In the genomic region with DNA sequence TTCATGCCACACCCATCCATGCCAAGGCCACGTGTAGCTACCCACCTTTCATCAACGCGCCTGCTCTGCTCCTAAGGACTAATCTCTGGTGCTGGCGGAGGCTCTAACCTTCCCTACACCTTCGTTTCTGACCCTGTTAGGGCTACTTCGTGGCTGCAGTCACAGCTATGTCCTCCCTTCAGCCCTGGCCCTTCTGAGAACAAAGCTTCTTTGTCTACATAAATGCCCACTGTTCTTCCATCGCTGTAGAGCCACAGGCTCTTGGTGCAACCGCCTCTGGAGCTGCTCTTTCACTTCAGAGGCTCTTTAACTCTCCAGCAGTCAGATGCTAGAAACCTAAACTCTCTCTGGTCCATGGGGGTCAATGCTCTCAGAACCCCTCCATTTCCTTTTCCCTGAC, we compare ENCODE assay signal across 11 mouse cellular contexts. TPM values are rescaled to one million over a fixed set of nuclear protein-coding genes. Genes with fewer than 3 reads are reported as not detected.
A peak's percentile ranks its signal among the peaks of the same experiment; 100 is the strongest.
DNase-seq lines count a peak whose midpoint lies in the region; ATAC-seq and TF ChIP-seq lines count a peak whose summit lies in the region.
"Had no signal": no experiment of that assay in that cellular context is flagged by ENCODE, and none has a peak within 500 bp of the region (broad histone marks: within the 10 kb centered on the region; RNA-seq: fewer than 3 reads in every experiment).

No protein-coding gene starts in this region.

- TF ChIP-seq EP300 in liver, postnatal 0 days (IDR thresholded peaks at IDR 0.05; ENCODE audit: low read depth) = no peak

- no peak for DNase-seq in heart, postnatal 4 days
- DNase-seq in midbrain, embryonic 10.5 days (ENCODE audit: low spot score) = no peak
- DNase-seq in liver, postnatal 0 days = no peak
- DNase-seq in kidney, adult 2 months = no peak
- DNase-seq: adrenal gland, postnatal 10 days; gastrocnemius, postnatal 10 days; kidney, adult 9 months had no signal

- no peak for ATAC-seq in heart, embryonic 13.5 days (ENCODE audit: extremely low read depth, insufficient number of reproducible peaks, low FRiP score, low TSS enrichment)
- no peak for ATAC-seq in midbrain, embryonic 15.5 days (replicated peaks)
- ATAC-seq in limb, embryonic 12.5 days (ENCODE audit: insufficient number of reproducible peaks, insufficient read depth, low FRiP score, low TSS enrichment, low read depth) = no peak
- no peak for ATAC-seq in liver, postnatal 0 days

- no peak for TF ChIP-seq POLR2A in kidney, adult 2 months (IDR thresholded peaks at IDR 0.05; ENCODE audit: low read depth, low read length)

- no peaks in the 10 kb centered on the region for H3K9me3 ChIP-seq in heart, embryonic 13.5 days
- H3K9me3 ChIP-seq in midbrain, embryonic 10.5 days (replicated peaks) = no peaks in the 10 kb centered on the region
- H3K9me3 ChIP-seq in midbrain, embryonic 15.5 days = no peaks in the 10 kb centered on the region
- no peaks in the 10 kb centered on the region for H3K9me3 ChIP-seq in limb, embryonic 12.5 days
- H3K9me3 ChIP-seq in liver, postnatal 0 days (ENCODE audit: low read length) = no peaks in the 10 kb centered on the region

- H3K9ac ChIP-seq in heart, embryonic 13.5 days = peak overlapping the region; percentile 65
- H3K9ac ChIP-seq in midbrain, embryonic 15.5 days = no peak overlapping the region
- no peak overlapping the region; the same call in 1 of the 2 replicates for H3K9ac ChIP-seq in limb, embryonic 12.5 days (replicated peaks)
- peak overlapping the region; percentile 82 for H3K9ac ChIP-seq in liver, postnatal 0 days (replicated peaks)

- no peaks in the 10 kb centered on the region for H3K27me3 ChIP-seq in heart, embryonic 13.5 days (replicated peaks)
- H3K27me3 ChIP-seq in midbrain, embryonic 10.5 days (ENCODE audit: low read depth, poor library complexity, severe bottlenecking) = no peaks in the 10 kb centered on the region
- H3K27me3 ChIP-seq in midbrain, embryonic 15.5 days (replicated peaks) = no peaks in the 10 kb centered on the region
- H3K27me3 ChIP-seq in limb, embryonic 12.5 days = no peaks in the 10 kb centered on the region
- H3K27me3 ChIP-seq in liver, postnatal 0 days (ENCODE audit: insufficient read depth, low read length) = no peaks in the 10 kb centered on the region
- no peaks in the 10 kb centered on the region for H3K27me3 ChIP-seq in kidney, adult 2 months (replicated peaks; ENCODE audit: control insufficient read depth, insufficient read depth, low read length)

- H3K36me3 ChIP-seq in heart, embryonic 13.5 days = peaks cover 17% of the 10 kb centered on the region; the same call in 1 of the 2 replicates
- H3K36me3 ChIP-seq in midbrain, embryonic 10.5 days = peaks cover 87% of the 10 kb centered on the region
- 0 out of 2 replicates have a peak, but pooled peaks cover under 1% of the 10 kb centered on the region for H3K36me3 ChIP-seq in midbrain, embryonic 15.5 days (replicated peaks)
- H3K36me3 ChIP-seq in limb, embryonic 12.5 days = peaks cover 49% of the 10 kb centered on the region
- H3K36me3 ChIP-seq in liver, postnatal 0 days (replicated peaks; ENCODE audit: insufficient read depth, low read length) = peaks cover 44% of the 10 kb centered on the region
- H3K36me3 ChIP-seq in kidney, adult 2 months (ENCODE audit: control insufficient read depth, insufficient read depth, low read length) = no peaks in the 10 kb centered on the region

- peak overlapping the region; percentile 40 for H3K4me3 ChIP-seq in heart, embryonic 13.5 days
- H3K4me3 ChIP-seq in midbrain, embryonic 10.5 days = no peak overlapping the region
- H3K4me3 ChIP-seq in midbrain, embryonic 15.5 days = no peak overlapping the region
- peak overlapping the region; percentile 1; the same call in 1 of the 2 replicates for H3K4me3 ChIP-seq in limb, embryonic 12.5 days (replicated peaks)
- peak overlapping the region; percentile 65 for H3K4me3 ChIP-seq in liver, postnatal 0 days (ENCODE audit: low read depth, low read length)
- H3K4me3 ChIP-seq in kidney, adult 2 months (ENCODE audit: insufficient read depth, low read depth, low read length) = no peak overlapping the region

- peaks cover 58% of the 10 kb centered on the region for H3K4me1 ChIP-seq in heart, embryonic 13.5 days
- peaks cover 28% of the 10 kb centered on the region for H3K4me1 ChIP-seq in midbrain, embryonic 10.5 days
- peaks cover 25% of the 10 kb centered on the region for H3K4me1 ChIP-seq in midbrain, embryonic 15.5 days
- H3K4me1 ChIP-seq in limb, embryonic 12.5 days (replicated peaks) = peaks cover 11% of the 10 kb centered on the region
- peaks cover 12% of the 10 kb centered on the region for H3K4me1 ChIP-seq in liver, postnatal 0 days (ENCODE audit: insufficient read depth)
- peaks cover 1% of the 10 kb centered on the region; the same call in 1 of the 2 replicates for H3K4me1 ChIP-seq in kidney, adult 2 months (ENCODE audit: control insufficient read depth, insufficient read depth, low read length)

- WGBS in heart, embryonic 13.5 days = 72% methylated on average over 8 of the region's 8 CpGs
- 70% methylated on average over 8 of the region's 8 CpGs for WGBS in midbrain, embryonic 10.5 days
- whole genome bisulfite sequencing in midbrain, embryonic 15.5 days = 58% methylated on average over 8 of the region's 8 CpGs
- WGBS in limb, embryonic 12.5 days = 78% methylated on average over 8 of the region's 8 CpGs
- 79% methylated on average over 8 of the region's 8 CpGs for WGBS in liver, postnatal 0 days (ENCODE audit: insufficient replicate concordance)
- 88% methylated on average over 8 of the region's 8 CpGs for WGBS in kidney, adult 2 months

- TF ChIP-seq CTCF in liver, postnatal 0 days (IDR thresholded peaks at IDR 0.05; ENCODE audit: low read depth) = no peak
- no peak for TF ChIP-seq CTCF in kidney, adult 2 months (conservative IDR thresholded peaks at IDR 0.05; ENCODE audit: insufficient read depth, insufficient read length, low read depth, low read length)

- H3K27ac ChIP-seq in heart, embryonic 13.5 days (replicated peaks) = peak overlapping the region; percentile 59
- H3K27ac ChIP-seq in midbrain, embryonic 10.5 days (replicated peaks) = peak overlapping the region; percentile 63
- no peak overlapping the region for H3K27ac ChIP-seq in midbrain, embryonic 15.5 days
- no peak overlapping the region for H3K27ac ChIP-seq in limb, embryonic 12.5 days
- peak overlapping the region; percentile 90 for H3K27ac ChIP-seq in liver, postnatal 0 days (ENCODE audit: low read depth)
- H3K27ac ChIP-seq in kidney, adult 2 months (ENCODE audit: insufficient read depth, low read depth, low read length) = no peak overlapping the region
- H3K27ac ChIP-seq: stomach, postnatal 0 days had no signal

- H3K4me2 ChIP-seq in heart, embryonic 13.5 days = peak overlapping the region; percentile 50
- no peak overlapping the region for H3K4me2 ChIP-seq in midbrain, embryonic 15.5 days
- no peak overlapping the region for H3K4me2 ChIP-seq in limb, embryonic 12.5 days
- peak overlapping the region; percentile 68 for H3K4me2 ChIP-seq in liver, postnatal 0 days (ENCODE audit: low read depth, low read length)

RNA-seq across cellular contexts. Expression of gene Tmcc2, which starts 24.8 kb away (rescaled TPM):
- polyA plus RNA-seq in heart, embryonic 13.5 days (2015; fragmentation: Nextera tagmentation; extraction: Ambion mirVana) = 31.5 and 35.8 TPM in 2 replicates
- 10 to 100 TPM; 17.0 to 17.5 TPM for total RNA-seq in heart, postnatal 4 days (2021)
- polyA plus RNA-seq in midbrain, embryonic 10.5 days (2016; fragmentation: Nextera tagmentation; extraction: Ambion mirVana) = 9.6 and 13.3 TPM in 2 replicates
- 38.4 and 39.4 TPM in 2 replicates for polyA plus RNA-seq in midbrain, embryonic 15.5 days (2015; fragmentation: Nextera tagmentation; extraction: Ambion mirVana)
- polyA plus RNA-seq in limb, embryonic 12.5 days (2016; fragmentation: Nextera tagmentation; extraction: Ambion mirVana) = 17.7 and 19.0 TPM in 2 replicates
- 154 TPM in 2 replicates for polyA plus RNA-seq in liver, postnatal 0 days (2015; fragmentation: Nextera tagmentation; extraction: Ambion mirVana)
- polyA plus RNA-seq in kidney, adult 2 months (2012; rRNA removed) = 6.0 and 6.3 TPM in 2 replicates

RNA-seq across cellular contexts. Expression of gene Nuak2, which starts 50.3 kb away (rescaled TPM):
- polyA plus RNA-seq in heart, embryonic 13.5 days (2015; fragmentation: Nextera tagmentation; extraction: Ambion mirVana) = 2.0 and 2.2 TPM in 2 replicates
- total RNA-seq in heart, postnatal 4 days (2021) = 1 to 10 TPM; 5.3 to 5.8 TPM
- 87.1 and 101 TPM in 2 replicates for polyA plus RNA-seq in midbrain, embryonic 10.5 days (2016; fragmentation: Nextera tagmentation; extraction: Ambion mirVana)
- polyA plus RNA-seq in midbrain, embryonic 15.5 days (2015; fragmentation: Nextera tagmentation; extraction: Ambion mirVana) = 26.1 and 27.9 TPM in 2 replicates
- polyA plus RNA-seq in limb, embryonic 12.5 days (2016; fragmentation: Nextera tagmentation; extraction: Ambion mirVana) = 0.63 and 0.95 TPM in 2 replicates
- polyA plus RNA-seq in liver, postnatal 0 days (2015; fragmentation: Nextera tagmentation; extraction: Ambion mirVana) = 6.0 and 6.8 TPM in 2 replicates
- polyA plus RNA-seq in kidney, adult 2 months (2012; rRNA removed) = 56.1 and 73.7 TPM in 2 replicates

RNA-seq across cellular contexts. Expression of gene Dstyk, which starts 51.1 kb away (rescaled TPM):
- 8.5 and 9.1 TPM in 2 replicates for polyA plus RNA-seq in heart, embryonic 13.5 days (2015; fragmentation: Nextera tagmentation; extraction: Ambion mirVana)
- 10 to 100 TPM; 16.9 to 17.3 TPM for total RNA-seq in heart, postnatal 4 days (2021)
- 11.8 and 13.9 TPM in 2 replicates for polyA plus RNA-seq in midbrain, embryonic 10.5 days (2016; fragmentation: Nextera tagmentation; extraction: Ambion mirVana)
- polyA plus RNA-seq in midbrain, embryonic 15.5 days (2015; fragmentation: Nextera tagmentation; extraction: Ambion mirVana) = 12.1 and 12.4 TPM in 2 replicates
- 21.2 and 21.3 TPM in 2 replicates for polyA plus RNA-seq in limb, embryonic 12.5 days (2016; fragmentation: Nextera tagmentation; extraction: Ambion mirVana)
- polyA plus RNA-seq in liver, postnatal 0 days (2015; fragmentation: Nextera tagmentation; extraction: Ambion mirVana) = 2.3 and 2.9 TPM in 2 replicates
- 13.0 and 13.9 TPM in 2 replicates for polyA plus RNA-seq in kidney, adult 2 months (2012; rRNA removed)

Comparison
In these comparisons a context has a peak if more than half of its experiments do, and no peak if none do; other contexts are left out.
1. H3K27ac ChIP-seq: peak in heart, embryonic 13.5 days (single experiment), midbrain, embryonic 10.5 days (single experiment) and liver, postnatal 0 days (single experiment); none in midbrain, embryonic 15.5 days (single experiment), limb, embryonic 12.5 days (single experiment) and kidney, adult 2 months (single experiment).
2. H3K4me2 ChIP-seq: peak in heart, embryonic 13.5 days (single experiment) and liver, postnatal 0 days (single experiment); none in midbrain, embryonic 15.5 days (single experiment) and limb, embryonic 12.5 days (single experiment).
3. H3K4me3 ChIP-seq: peak in heart, embryonic 13.5 days (single experiment), limb, embryonic 12.5 days (single experiment) and liver, postnatal 0 days (single experiment); none in midbrain, embryonic 10.5 days (single experiment), midbrain, embryonic 15.5 days (single experiment) and kidney, adult 2 months (single experiment).
4. H3K9ac ChIP-seq: peak in heart, embryonic 13.5 days (single experiment) and liver, postnatal 0 days (single experiment); none in midbrain, embryonic 15.5 days (single experiment) and limb, embryonic 12.5 days (single experiment).